In genomic region chr11:3931511-3932211, GRCm38 (mm10) we compare ENCODE assay signal across 8 mouse cellular contexts. TPM values are rescaled to one million over a fixed set of nuclear protein-coding genes. Genes with fewer than 3 reads are reported as not detected.
DNase-seq lines count a peak whose midpoint lies in the region; ATAC-seq and TF ChIP-seq lines count a peak whose summit lies in the region.

Tcn2 (minus strand) TSS chr11:3932159.

- peak within 1 kb of the TSS; percentile 67 for H3K4me2 ChIP-seq in embryonic facial prominence, embryonic 15.5 days (replicated peaks)
- H3K4me2 ChIP-seq in heart, embryonic 11.5 days: peak within 1 kb of the TSS; percentile 61
- peak within 1 kb of the TSS; percentile 68 for H3K4me2 ChIP-seq in kidney, embryonic 16.5 days (replicated peaks; ENCODE audit: low read depth, low read length)

- H3K9me3 ChIP-seq in embryonic facial prominence, embryonic 15.5 days (replicated peaks): no peaks in the 10 kb centered on the region
- H3K9me3 ChIP-seq in heart, embryonic 11.5 days (replicated peaks; ENCODE audit: control insufficient read depth, low read length): no peaks in the 10 kb centered on the region
- H3K9me3 ChIP-seq in kidney, embryonic 16.5 days (ENCODE audit: low read length): no peaks in the 10 kb centered on the region

- H3K36me3 ChIP-seq in embryonic facial prominence, embryonic 15.5 days: peaks cover 7% of the 10 kb centered on the region; the same call in 1 of the 2 replicates
- H3K36me3 ChIP-seq in heart, embryonic 11.5 days (ENCODE audit: control insufficient read depth, insufficient read depth, low read length): peaks cover 1% of the 10 kb centered on the region; the same call in 1 of the 2 replicates
- no peaks in the 10 kb centered on the region for H3K36me3 ChIP-seq in kidney, embryonic 16.5 days (ENCODE audit: insufficient read depth, low read length)
- peaks cover 4% of the 10 kb centered on the region for H3K36me3 ChIP-seq in liver, adult 2 months (ENCODE audit: control insufficient read depth, insufficient read depth, low read length)
- H3K36me3 ChIP-seq in splenic B cell, adult 2 months (ENCODE audit: control insufficient read depth, insufficient read depth, low read length, poor library complexity, severe bottlenecking): no peaks in the 10 kb centered on the region

- no peak for TF ChIP-seq CTCF in liver, adult 2 months (IDR thresholded peaks at IDR 0.05; ENCODE audit: low read depth, low read length)

- WGBS in embryonic facial prominence, embryonic 15.5 days: 2% methylated on average over 23 of the region's 26 CpGs
- 0% methylated on average over 22 of the region's 26 CpGs for WGBS in heart, embryonic 11.5 days (ENCODE audit: insufficient replicate concordance)
- WGBS in kidney, embryonic 16.5 days: under 1% methylated on average over 22 of the region's 26 CpGs
- 1% methylated on average over 26 of the region's 26 CpGs for WGBS in liver, adult 2 months

- H3K79me2 ChIP-seq in liver, adult 2 months (ENCODE audit: control insufficient read depth, insufficient read depth, low read length): no peaks in the 10 kb centered on the region

- no peak within 1 kb of the TSS for H3K27ac ChIP-seq in embryonic facial prominence, embryonic 15.5 days (replicated peaks)
- peak within 1 kb of the TSS; percentile 0; the same call in 1 of the 2 replicates for H3K27ac ChIP-seq in heart, embryonic 11.5 days (ENCODE audit: low read depth, low read length)
- peak within 1 kb of the TSS; percentile 48; the same call in 1 of the 2 replicates for H3K27ac ChIP-seq in kidney, embryonic 16.5 days (ENCODE audit: low read length)
- peak within 1 kb of the TSS; percentile 20; the same call in 1 of the 2 replicates for H3K27ac ChIP-seq in liver, adult 2 months (replicated peaks; ENCODE audit: insufficient read depth, low read depth, low read length)

- ATAC-seq in embryonic facial prominence, embryonic 15.5 days (ENCODE audit: insufficient number of reproducible peaks, low FRiP score, low TSS enrichment, low read depth): peak; percentile 76
- ATAC-seq in heart, embryonic 11.5 days (replicated peaks; ENCODE audit: insufficient number of reproducible peaks, low FRiP score, low TSS enrichment): peak; percentile 86
- ATAC-seq in kidney, embryonic 16.5 days (ENCODE audit: low FRiP score, low TSS enrichment): peak; percentile 74
- peak; percentile 79 for ATAC-seq in monocyte, adult 5-6 weeks (replicated peaks; ENCODE audit: insufficient number of reproducible peaks, low FRiP score, low TSS enrichment, poor library complexity, severe bottlenecking)

- no peaks in the 10 kb centered on the region for H3K27me3 ChIP-seq in embryonic facial prominence, embryonic 15.5 days
- no peaks in the 10 kb centered on the region for H3K27me3 ChIP-seq in heart, embryonic 11.5 days (ENCODE audit: control insufficient read depth, insufficient read depth, low read length)
- H3K27me3 ChIP-seq in kidney, embryonic 16.5 days (ENCODE audit: insufficient read depth, low read length): no peaks in the 10 kb centered on the region
- no peaks in the 10 kb centered on the region for H3K27me3 ChIP-seq in liver, adult 2 months (ENCODE audit: control insufficient read depth, insufficient read depth, low read length)
- H3K27me3 ChIP-seq in splenic B cell, adult 2 months (ENCODE audit: control insufficient read depth, insufficient read depth, low read length, poor library complexity, severe bottlenecking): no peaks in the 10 kb centered on the region

- DNase-seq in 3T3-L1 (ENCODE audit: low read depth, low spot score): peak; percentile 43
- peak; percentile 94 for DNase-seq in adrenal gland, adult 2 months
- DNase-seq in liver, adult 2 months (ENCODE audit: extremely low read depth, low read depth, low spot score): peak; percentile 87
- peak; percentile 82 for DNase-seq in splenic B cell, adult 2 months (ENCODE audit: low read depth, low spot score)

- peak within 1 kb of the TSS; percentile 49 for H3K4me3 ChIP-seq in embryonic facial prominence, embryonic 15.5 days (replicated peaks)
- H3K4me3 ChIP-seq in heart, embryonic 11.5 days (ENCODE audit: low read depth, low read length): peak within 1 kb of the TSS; percentile 63
- H3K4me3 ChIP-seq in kidney, embryonic 16.5 days (ENCODE audit: low read length): peak within 1 kb of the TSS; percentile 55
- H3K4me3 ChIP-seq in liver, adult 2 months (ENCODE audit: insufficient read depth, low read depth, low read length): peak within 1 kb of the TSS; percentile 57

- H3K4me1 ChIP-seq in embryonic facial prominence, embryonic 15.5 days: peaks cover 17% of the 10 kb centered on the region
- H3K4me1 ChIP-seq in heart, embryonic 11.5 days (ENCODE audit: control insufficient read depth, insufficient read depth, low read length): peaks cover 5% of the 10 kb centered on the region; the same call in 1 of the 2 replicates
- H3K4me1 ChIP-seq in kidney, embryonic 16.5 days (ENCODE audit: insufficient read depth, low read length): peaks cover 14% of the 10 kb centered on the region
- H3K4me1 ChIP-seq in liver, adult 2 months (ENCODE audit: control insufficient read depth, insufficient read depth, low read length): peaks cover 3% of the 10 kb centered on the region; the same call in 1 of the 2 replicates

- H3K9ac ChIP-seq in embryonic facial prominence, embryonic 15.5 days: peak within 1 kb of the TSS; percentile 31
- peak within 1 kb of the TSS; percentile 74 for H3K9ac ChIP-seq in heart, embryonic 11.5 days (ENCODE audit: low read depth, low read length)
- peak within 1 kb of the TSS; percentile 58 for H3K9ac ChIP-seq in kidney, embryonic 16.5 days (replicated peaks; ENCODE audit: low read length)
- peak within 1 kb of the TSS; percentile 45 for H3K9ac ChIP-seq in liver, adult 2 months (ENCODE audit: low read depth, low read length)

- TF ChIP-seq POLR2A in liver, adult 2 months (IDR thresholded peaks at IDR 0.05; ENCODE audit: extremely low read depth, insufficient read depth, low read length): 0 out of 2 replicates have a peak, but pooled peaks have one; percentile 10

RNA-seq across cellular contexts. Expression of gene Tcn2, which starts in this region (rescaled TPM):
- 100 to 1,000 TPM; 141 TPM for total RNA-seq in adrenal gland, adult 2 months (2021)
- polyA plus RNA-seq in adrenal gland, adult 2 months (2012; rRNA removed): 147 and 160 TPM in 2 replicates
- 48.5 and 55.9 TPM in 2 replicates for polyA plus RNA-seq in embryonic facial prominence, embryonic 15.5 days (2015; fragmentation: Nextera tagmentation; extraction: Ambion mirVana)
- polyA plus RNA-seq in heart, embryonic 11.5 days (2014; fragmentation: Nextera tagmentation; extraction: Ambion mirVana): 71.2 and 72.5 TPM in 2 replicates
- 152 and 173 TPM in 2 replicates for polyA plus RNA-seq in kidney, embryonic 16.5 days (2015; fragmentation: Nextera tagmentation; extraction: Ambion mirVana)
- total RNA-seq in liver, adult 2 months (2014; rRNA removed): 101 and 110 TPM in 2 replicates
- 211 and 236 TPM in 2 replicates for polyA plus RNA-seq in liver, adult 2 months (2012; rRNA removed)
- 35.6 to 51.2 TPM (median 43.7 TPM) in 3 replicates for total RNA-seq in monocyte, adult 5-6 weeks (2017)

Comparison
In these comparisons a context has a peak if more than half of its experiments do, and no peak if none do; other contexts are left out.
1. DNase-seq: peak in every context shown above with its lines; median percentile 94 in adrenal gland, adult 2 months; 87 in liver, adult 2 months; 82 in splenic B cell, adult 2 months; 43 in 3T3-L1.